Mouse (Mus musculus) adrenal gland, adult 8-10 months (tissue): ENCODE measurements at regions not wholly inside any gene's neighbourhood (a gene's known extent, or its start where the extent isn't known, plus 50 kb on each side); places are given as distances from the start of the nearest gene placed in this dataset.
A peak's percentile ranks its signal among the peaks of the same experiment; 100 is the strongest.

ENCODE experiments used
- DNase-seq: peaks from one replicate; pipeline ENCODE4 v3.0.0; 2022

GRCm38 (mm10) chr19:23044510-23045464, 96.2 kb upstream of the Klf9 start:
- no peak for DNase-seq

GRCm38 (mm10) chr19:23051456-23051855, 89.6 kb upstream of the Klf9 start:
- no peak for DNase-seq

GRCm38 (mm10) chr19:23054440-23054839, 86.6 kb upstream of the Klf9 start:
- DNase-seq: no peak

GRCm38 (mm10) chr19:23055916-23056805, 84.9 kb upstream of the Klf9 start:
- no peak for DNase-seq

GRCm38 (mm10) chr19:23056851-23057707, 83.9 kb upstream of the Klf9 start:
- DNase-seq: peak; percentile 80

GRCm38 (mm10) chr19:23057739-23058501, 83.1 kb upstream of the Klf9 start:
- peak; percentile 33 for DNase-seq

GRCm38 (mm10) chr19:23058502-23058900, 82.5 kb upstream of the Klf9 start:
- DNase-seq: no peak

- no peak for DNase-seq
Measured at GRCm38 (mm10) chr19:23061081-23061640, 79.9 kb upstream of the Klf9 start.

- no peak for DNase-seq
Measured at GRCm38 (mm10) chr19:23061906-23062305, 79.1 kb upstream of the Klf9 start.

- no peak for DNase-seq
Measured at GRCm38 (mm10) chr19:23062851-23063250, 78.2 kb upstream of the Klf9 start.

GRCm38 (mm10) chr19:23065548-23065947, 75.5 kb upstream of the Klf9 start:
- no peak for DNase-seq

GRCm38 (mm10) chr19:23066726-23067125, 74.3 kb upstream of the Klf9 start:
- DNase-seq: no peak

- DNase-seq: no peak
Measured at GRCm38 (mm10) chr19:23068600-23068999, 72.4 kb upstream of the Klf9 start.

- no peak for DNase-seq
Measured at GRCm38 (mm10) chr19:23069656-23070055, 71.4 kb upstream of the Klf9 start.

- DNase-seq: no peak
Measured at GRCm38 (mm10) chr19:23071000-23071399, 70.0 kb upstream of the Klf9 start.

- no peak for DNase-seq
Measured at GRCm38 (mm10) chr19:23074602-23075570, 66.1 kb upstream of the Klf9 start.

- no peak for DNase-seq
Measured at GRCm38 (mm10) chr19:23075790-23076189, 65.2 kb upstream of the Klf9 start.

- no peak for DNase-seq
Measured at GRCm38 (mm10) chr19:23085173-23085660, 55.8 kb upstream of the Klf9 start.

- no peak for DNase-seq
Measured at GRCm38 (mm10) chr19:23087575-23087974, 53.5 kb upstream of the Klf9 start.

GRCm38 (mm10) chr19:23089081-23089480, 51.9 kb upstream of the Klf9 start:
- DNase-seq: no peak
